Mouse (Mus musculus) ES-E14 (cell line): ENCODE results near the gene E130114P18Rik.

Experiments
- CHD2 ChIP-seq: IDR thresholded peaks from 2 replicates; pipeline ENCODE4 v1.6.1; 2014; ENCODE audit warnings: mild to moderate bottlenecking, low read depth, low read length, inconsistent platforms
- HCFC1 ChIP-seq: IDR thresholded peaks from 2 replicates; pipeline ENCODE4 v1.6.1; 2012; ENCODE audit warnings: low read length, inconsistent platforms, borderline replicate concordance; ENCODE audit not compliant: insufficient read depth
- MAFK ChIP-seq: IDR thresholded peaks from 2 replicates; pipeline ENCODE4 v1.6.1; 2014; ENCODE audit warnings: mild to moderate bottlenecking, low read depth, low read length, inconsistent platforms; ENCODE audit not compliant: insufficient read depth
- ZC3H11A ChIP-seq: IDR thresholded peaks from 2 replicates; pipeline ENCODE4 v1.6.1; 2012; ENCODE audit warnings: low read depth, mild to moderate bottlenecking, inconsistent platforms, low read length, borderline replicate concordance
- ZNF384 ChIP-seq: IDR thresholded peaks from 2 replicates; pipeline ENCODE4 v1.6.1; 2012; ENCODE audit warnings: low read depth, low read length, inconsistent platforms

- TF ChIP-seq ZC3H11A (no peak), HCFC1 (no peak), CHD2 (no peak), MAFK (no peak), ZNF384 (no peak)
Observed at GRCm38 (mm10) chr4:97663922-97664321, 114.0 kb downstream of the E130114P18Rik start.
